Mouse (Mus musculus) left cerebral cortex, adult 11 months (tissue): ENCODE measurements around the gene Lin54.

ENCODE experiments used
- DNase-seq: peaks from one replicate; pipeline ENCODE4 v3.0.0; 2022; ENCODE audit warnings: low spot score

The Lin54 gene

GRCm38 (mm10) chr5:100500458-100500961 lies at the start of gene Lin54:
Lin54 (minus strand) TSS chr5:100500639.
- DNase-seq = peak; percentile 88

GRCm38 (mm10) chr5:100550151-100550550 lies 49.7 kb upstream of the Lin54 start:
- DNase-seq = no peak

GRCm38 (mm10) chr5:100549311-100549710 lies 48.9 kb upstream of the Lin54 start:
- DNase-seq = no peak

- DNase-seq = no peak
Measured at GRCm38 (mm10) chr5:100548236-100548635, 47.8 kb upstream of the Lin54 start.

GRCm38 (mm10) chr5:100546294-100547080 lies 46.0 kb upstream of the Lin54 start:
- no peak for DNase-seq

- peak; percentile 13 for DNase-seq
Measured at GRCm38 (mm10) chr5:100536638-100537037, 36.2 kb upstream of the Lin54 start.

- DNase-seq = no peak
Measured at GRCm38 (mm10) chr5:100535826-100536225, 35.4 kb upstream of the Lin54 start.

- peak; percentile 5 for DNase-seq
Measured at GRCm38 (mm10) chr5:100526164-100526563, 25.7 kb upstream of the Lin54 start.

- DNase-seq = no peak
Measured at GRCm38 (mm10) chr5:100525620-100526019, 25.2 kb upstream of the Lin54 start.

- no peak for DNase-seq
Measured at GRCm38 (mm10) chr5:100524921-100525320, 24.5 kb upstream of the Lin54 start.

- DNase-seq = no peak
Measured at GRCm38 (mm10) chr5:100523331-100523730, 22.9 kb upstream of the Lin54 start.

- no peak for DNase-seq
Measured at GRCm38 (mm10) chr5:100520223-100520622, 19.8 kb upstream of the Lin54 start.

- no peak for DNase-seq
Measured at GRCm38 (mm10) chr5:100519027-100519411, 18.6 kb upstream of the Lin54 start.

- DNase-seq = peak; percentile 96
Measured at GRCm38 (mm10) chr5:100518049-100519026, 17.9 kb upstream of the Lin54 start, which contains the start of gene Cops4. Cops4 (plus strand) TSS chr5:100518309.

- no peak for DNase-seq
Measured at GRCm38 (mm10) chr5:100512576-100512975, 12.1 kb upstream of the Lin54 start.

- no peak for DNase-seq
Measured at GRCm38 (mm10) chr5:100509247-100509646, 8.8 kb upstream of the Lin54 start.

- DNase-seq = no peak
Measured at GRCm38 (mm10) chr5:100501267-100501666, 828 bp upstream of the Lin54 start.

GRCm38 (mm10) chr5:100499831-100500304 lies 571 bp downstream of the Lin54 start:
- no peak for DNase-seq

GRCm38 (mm10) chr5:100499243-100499642 lies 1.2 kb downstream of the Lin54 start:
- no peak for DNase-seq

- DNase-seq = peak; percentile 36
Measured at GRCm38 (mm10) chr5:100498436-100499180, 1.8 kb downstream of the Lin54 start.

GRCm38 (mm10) chr5:100491704-100492103 lies 8.7 kb downstream of the Lin54 start:
- no peak for DNase-seq

GRCm38 (mm10) chr5:100489340-100489739 lies 11.1 kb downstream of the Lin54 start:
- DNase-seq = no peak
